Mouse (Mus musculus): ENCODE data around the gene Lbx1.
A peak's percentile ranks its signal among the peaks of the same experiment; 100 is the strongest.

Gene Lbx1

DNA sequence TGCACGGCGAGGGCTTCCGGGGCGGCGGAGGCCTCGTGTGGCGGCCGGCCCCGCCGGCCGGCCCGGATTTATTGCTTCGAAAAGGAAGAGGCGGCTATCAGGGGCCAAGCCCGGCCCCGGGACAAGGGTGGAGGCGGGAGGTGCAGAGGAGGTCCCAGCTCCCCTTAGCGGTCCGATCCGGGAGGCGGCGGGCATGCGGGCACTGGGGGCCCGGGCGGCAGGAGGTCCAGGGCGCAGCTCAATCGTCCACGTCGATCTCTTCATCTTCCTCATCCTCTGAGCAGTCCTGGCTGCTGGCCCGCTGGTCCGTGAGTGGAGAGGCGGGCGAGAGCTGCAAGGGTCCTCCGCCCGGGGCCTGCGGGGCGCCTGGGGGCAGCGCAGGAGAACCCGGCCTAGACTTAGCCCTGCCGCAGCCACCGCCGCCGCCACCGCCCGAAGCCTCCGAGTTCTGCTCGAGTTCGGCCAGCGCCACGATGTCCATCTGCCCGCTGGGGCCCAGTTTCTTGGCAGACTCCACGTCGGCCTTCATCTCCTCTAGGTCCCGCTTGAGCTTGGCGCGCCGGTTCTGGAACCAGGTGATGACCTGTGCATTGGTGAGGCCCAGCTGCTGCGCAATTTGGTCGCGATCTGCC lies 2.0 kb downstream of the Lbx1 start:
- DNase-seq (ENCODE audit: low spot score) = no peak

DNA sequence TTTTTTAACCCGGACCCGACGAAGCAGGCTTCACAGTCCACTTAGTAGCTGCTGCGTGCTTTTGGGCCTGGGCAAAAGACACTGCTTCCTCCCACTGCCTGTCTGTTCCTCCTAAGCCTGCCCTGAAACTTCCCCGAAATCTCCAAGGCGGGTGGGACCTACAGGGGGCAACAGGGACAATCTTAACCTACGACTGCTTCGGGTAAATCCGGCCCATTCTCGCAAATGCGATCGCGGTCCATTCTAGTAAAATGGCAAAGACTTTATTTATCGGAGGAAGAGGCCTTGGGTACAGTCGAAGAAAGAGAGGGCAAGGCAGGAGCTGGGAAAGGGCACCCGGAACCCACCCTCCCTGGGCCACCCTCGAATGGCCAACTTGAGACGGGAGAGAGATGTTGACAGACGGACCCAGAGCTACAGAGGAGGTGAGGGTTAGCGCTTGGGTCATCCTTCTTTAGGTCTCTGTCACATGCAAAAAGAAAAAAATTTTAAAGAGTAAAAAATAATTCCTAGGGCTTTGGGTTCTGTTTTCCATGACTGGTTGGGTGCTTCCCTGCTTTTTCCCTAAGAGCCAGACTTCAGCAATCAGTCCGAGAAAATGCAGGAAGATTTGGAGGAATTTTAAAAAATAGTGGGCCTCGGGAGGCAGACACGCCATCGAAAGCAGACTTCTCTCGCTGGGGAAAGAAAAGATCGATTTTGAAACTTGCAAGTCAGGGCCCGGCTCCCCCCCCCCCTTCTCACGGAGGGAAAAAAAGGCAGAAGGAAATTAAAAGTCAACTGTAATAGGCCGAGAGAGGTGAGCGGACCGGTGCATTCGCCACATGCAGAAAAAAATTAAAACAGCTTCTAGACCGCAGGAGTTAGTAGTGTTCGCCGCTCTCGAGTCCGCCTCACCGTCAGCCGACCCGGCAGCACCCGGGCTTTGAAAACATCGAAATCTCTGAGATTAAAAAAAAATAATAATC lies 2.9 kb downstream of the Lbx1 start:
- no peak for DNase-seq (ENCODE audit: low spot score)

DNA sequence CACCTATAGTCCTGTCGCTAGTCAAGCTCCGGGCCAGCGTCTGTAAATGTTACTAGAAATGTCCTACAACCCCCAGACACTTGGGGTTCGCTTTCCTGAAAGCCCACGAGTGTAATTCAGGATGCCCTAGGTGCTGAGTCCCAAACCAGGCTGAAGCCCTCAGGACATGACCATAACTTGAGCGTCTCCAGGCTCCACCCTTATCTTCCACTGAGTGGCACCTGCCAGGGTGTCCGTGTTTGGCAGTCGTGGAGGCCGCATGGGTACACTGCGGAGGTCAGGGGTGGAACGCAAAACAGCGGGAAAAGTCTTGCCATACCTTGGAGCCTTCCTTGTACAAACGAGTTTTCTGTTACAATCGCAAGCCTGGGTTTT lies 3.6 kb downstream of the Lbx1 start:
- no peak for DNase-seq (ENCODE audit: low spot score)

DNA sequence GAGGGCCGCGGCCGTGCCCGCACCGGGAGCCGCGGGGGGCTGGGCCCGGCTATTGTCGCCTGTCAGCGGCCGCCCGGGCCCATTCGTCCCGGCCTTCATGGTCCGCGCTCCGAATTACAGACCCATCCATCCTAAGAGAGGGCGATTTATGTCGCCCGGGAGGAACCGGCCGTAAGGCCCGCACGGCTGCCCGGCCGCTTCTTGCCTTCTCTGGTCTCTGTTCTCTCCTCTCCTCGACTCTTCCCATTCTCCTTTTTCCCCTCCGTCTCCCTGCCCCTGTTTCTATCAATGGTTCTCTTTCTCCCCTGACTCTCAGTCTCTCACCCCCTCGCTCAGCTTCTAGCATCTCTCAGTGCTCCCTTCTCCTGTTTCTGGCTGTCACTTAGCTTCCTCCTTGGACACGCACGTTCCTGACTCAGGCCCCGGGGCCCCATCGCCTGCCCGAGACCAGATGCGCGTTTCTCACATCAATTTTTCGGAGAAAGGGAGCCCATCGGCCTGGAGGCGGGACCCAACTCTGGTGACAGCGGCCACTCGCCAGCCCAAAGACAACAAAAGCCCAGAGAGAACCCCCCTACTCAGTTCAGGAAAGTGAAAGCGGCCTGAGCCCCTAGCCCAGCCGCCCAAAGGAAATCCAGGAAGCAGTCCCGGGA lies 4.1 kb downstream of the Lbx1 start:
- DNase-seq (ENCODE audit: low spot score) = no peak

DNA sequence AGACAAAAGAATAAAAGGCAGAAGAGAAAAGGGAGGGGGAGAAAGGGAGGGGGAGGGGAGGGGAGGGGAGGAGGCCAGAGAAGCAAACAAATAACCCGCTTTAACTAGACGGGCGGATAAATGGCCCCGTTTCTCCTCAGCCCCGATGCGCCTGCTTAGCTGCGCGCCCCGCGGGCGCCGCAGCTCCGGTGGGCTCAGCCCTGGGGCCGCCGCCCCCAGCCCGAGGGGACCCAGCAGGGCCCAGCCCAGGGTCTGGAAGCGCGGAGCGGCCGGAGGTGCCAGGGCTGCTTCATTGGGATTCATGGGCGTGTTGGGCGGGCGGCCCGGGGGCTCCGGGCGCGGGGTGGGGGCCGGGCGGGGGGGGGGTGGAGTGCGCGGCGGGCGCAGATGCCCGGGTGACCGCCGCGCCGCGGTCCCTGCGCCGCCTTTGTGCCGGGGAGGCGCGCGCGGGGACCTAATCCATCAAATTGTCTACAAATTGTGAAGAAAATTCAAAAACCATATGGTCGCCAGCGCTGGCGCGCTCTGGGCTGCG lies 4.7 kb downstream of the Lbx1 start:
- DNase-seq (ENCODE audit: low spot score) = no peak

DNA sequence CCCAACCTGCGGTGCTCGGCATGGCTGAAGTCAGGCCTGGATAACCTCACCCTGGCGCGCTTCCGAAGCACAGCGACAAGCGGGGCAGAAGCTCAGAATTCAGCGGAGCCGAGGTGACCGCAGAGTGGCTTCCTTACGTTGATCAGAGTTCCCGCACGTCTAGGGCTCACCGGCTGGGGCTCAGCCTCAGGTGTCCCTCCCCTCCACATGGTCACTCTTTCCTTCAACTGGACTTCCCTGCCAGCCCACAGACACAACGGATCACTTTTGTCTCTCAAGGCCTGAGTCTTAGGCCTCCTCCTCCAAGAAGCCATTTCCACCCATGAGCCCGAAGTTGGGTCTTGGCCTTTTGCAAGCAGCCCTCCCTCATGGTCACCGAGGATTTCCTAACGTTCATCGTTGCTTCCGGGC lies 5.4 kb downstream of the Lbx1 start:
- DNase-seq (ENCODE audit: low spot score) = no peak

DNA sequence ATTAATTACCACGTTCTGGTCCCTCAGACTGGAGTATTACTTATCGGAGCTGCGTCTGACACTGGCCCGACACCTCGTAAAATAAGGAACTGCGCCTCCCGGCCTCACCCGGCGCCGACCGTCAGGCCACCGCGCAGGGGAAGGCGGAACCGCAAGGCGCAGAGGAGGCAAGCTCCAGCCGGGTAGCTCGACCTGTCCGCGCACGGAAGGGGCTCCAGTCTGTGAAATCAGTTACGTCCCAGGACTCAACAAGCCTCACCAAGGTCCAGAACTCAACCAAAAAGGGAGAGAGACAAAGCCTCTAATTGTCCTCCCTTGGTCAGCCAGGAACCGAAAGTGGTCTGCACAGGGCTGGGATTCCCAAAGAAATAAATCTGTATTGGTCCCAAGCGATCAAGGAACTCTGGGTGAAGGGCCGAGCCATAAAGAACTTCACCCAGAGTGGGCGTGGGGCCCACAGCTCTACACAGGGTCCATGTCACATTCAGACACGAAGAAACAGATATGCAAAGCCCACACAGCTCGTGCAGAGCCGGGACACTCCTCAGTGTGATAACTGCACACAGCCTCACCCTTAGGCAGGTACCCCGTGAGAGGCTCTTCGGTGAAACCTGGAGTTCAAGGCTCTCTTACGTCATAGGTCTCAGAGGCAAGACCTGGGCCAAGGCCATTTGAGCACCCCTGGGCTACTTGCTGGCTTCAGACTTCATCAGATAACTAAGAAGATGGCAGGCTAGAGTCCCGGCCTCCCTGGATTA lies 6.1 kb downstream of the Lbx1 start:
- no peak for DNase-seq (ENCODE audit: low spot score)

DNA sequence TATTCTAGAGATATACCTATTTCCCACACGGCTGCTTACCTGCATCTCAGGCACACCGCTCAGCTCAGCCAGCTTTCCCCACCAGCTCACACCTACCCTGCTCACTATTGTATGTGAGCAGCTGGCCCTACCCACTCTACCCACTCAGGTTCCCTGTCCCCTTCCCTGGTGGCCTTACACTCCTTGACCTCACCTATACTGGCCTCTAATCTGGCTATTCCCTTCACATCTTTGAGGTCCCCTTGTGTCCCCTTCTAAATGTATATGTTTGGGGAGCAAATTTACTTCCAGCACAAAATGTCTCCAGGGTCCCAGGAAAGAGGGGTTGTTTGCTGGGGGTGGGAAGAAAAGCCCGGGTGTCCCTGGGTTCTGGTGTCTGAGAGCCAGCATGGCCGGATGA lies 6.8 kb downstream of the Lbx1 start:
- no peak for DNase-seq (ENCODE audit: low spot score)

DNA sequence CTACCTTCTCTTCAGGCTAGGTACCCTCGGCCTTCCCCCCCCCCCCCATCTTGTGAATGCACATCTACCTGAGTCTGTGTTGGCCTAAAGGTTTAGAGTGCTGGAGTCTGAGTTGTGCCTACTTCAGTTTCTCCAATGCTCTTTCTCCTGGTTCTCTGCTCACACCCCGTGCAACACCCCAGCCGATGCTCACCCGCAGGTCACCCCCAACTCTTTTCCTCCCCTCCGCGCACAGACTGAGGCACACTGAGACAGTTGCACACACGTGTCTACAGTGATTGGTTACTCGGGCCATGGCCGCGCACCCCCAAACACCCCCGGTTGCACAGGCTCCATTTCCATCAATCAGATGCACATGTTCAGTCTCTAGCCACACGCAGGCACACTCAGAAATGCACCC lies 7.5 kb downstream of the Lbx1 start:
- DNase-seq (ENCODE audit: low spot score) = no peak

DNA sequence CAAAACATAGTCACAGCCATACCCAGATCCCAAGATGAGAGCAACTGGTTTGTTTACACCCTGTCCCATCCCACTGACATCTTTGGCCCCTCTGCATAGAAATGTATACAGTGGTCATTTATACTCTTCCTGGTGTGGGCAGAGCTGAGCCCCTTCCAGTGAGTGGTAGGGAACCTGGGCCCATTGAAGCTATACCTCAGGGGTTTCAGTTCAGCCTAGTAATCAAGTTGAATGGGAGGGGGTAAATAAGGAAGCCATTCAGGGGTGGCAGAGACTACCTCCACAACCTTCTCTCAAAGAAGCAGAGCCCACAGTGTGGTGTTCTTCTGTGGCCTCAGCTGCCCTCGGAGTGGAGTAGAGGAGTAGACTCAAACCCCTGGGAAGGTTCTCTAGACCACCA lies 7.9 kb downstream of the Lbx1 start:
- DNase-seq (ENCODE audit: low spot score) = no peak

DNA sequence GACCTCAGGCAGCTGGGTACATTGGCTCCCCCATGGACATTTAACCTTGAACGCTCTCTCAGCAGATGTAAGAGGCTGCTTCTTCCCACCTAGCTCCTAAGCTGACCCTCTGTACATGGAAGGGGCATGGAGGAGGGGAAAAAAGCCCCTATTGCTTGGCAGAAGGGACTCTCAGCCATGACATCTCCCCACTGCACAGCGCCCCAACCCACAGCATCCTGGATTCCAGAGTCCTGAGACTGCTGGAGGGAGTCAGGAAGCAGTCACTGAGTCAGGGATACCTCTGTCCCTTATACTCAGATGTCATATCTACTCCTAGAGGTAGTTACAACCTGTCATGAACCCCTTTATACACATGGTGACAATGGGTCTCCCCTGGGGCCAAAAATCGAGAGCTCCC lies 8.6 kb downstream of the Lbx1 start:
- no peak for DNase-seq (ENCODE audit: low spot score)

DNA sequence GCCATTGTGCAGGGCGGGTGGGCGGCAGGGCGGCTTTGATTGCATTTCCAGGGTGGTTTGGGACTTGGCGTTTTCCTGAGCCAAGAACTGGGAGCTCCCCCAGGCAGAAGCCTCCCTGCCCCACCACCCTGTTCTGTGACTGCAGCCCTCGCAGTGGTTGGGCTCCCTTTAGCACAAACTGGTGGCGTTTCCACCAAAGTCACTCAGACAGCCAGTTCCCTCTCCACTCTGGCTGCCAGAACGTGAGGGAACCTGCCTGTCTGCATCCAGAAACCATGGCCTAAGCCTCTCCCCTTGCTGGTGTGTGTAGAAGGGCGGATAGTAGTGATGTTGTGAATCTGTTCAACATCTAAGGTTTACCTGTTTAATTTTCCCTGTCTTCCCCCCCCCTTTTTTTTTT lies 9.4 kb downstream of the Lbx1 start:
- no peak for DNase-seq (ENCODE audit: low spot score)

DNA sequence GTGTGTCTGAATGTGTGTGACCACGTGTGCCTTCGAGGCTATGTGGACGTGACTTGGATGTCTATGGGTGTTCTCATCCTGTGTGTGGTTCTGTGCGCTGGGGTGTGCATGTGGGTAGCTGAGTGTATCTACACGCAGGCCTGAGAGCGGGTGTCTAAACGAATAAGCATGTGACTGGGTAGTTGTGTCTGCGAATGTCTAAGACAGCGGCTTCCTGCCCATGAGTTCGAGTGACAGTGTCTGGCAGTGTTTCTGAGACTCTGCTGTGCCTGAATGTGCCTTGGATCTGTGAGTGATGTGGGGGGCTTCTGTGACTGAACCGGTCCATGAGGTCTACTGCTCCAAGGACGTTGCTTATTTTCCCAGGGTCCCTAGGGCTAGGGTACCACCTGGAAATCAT lies 10.5 kb downstream of the Lbx1 start:
- no peak for DNase-seq (ENCODE audit: low spot score)

DNA sequence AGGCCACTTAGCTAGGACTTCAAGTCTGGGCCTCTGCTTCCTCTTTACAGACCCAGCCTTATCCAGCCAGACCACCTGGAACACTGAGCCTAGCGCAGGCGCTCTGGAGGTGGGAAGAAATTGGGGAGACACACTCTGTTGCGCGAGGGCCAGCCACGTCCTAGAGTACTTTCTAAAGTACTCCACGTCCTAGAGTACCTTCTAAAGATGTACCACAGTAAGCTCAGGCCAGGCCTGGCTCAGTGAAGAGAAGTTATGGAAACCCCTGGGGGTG lies 11.4 kb downstream of the Lbx1 start:
- DNase-seq (ENCODE audit: low spot score) = no peak

DNA sequence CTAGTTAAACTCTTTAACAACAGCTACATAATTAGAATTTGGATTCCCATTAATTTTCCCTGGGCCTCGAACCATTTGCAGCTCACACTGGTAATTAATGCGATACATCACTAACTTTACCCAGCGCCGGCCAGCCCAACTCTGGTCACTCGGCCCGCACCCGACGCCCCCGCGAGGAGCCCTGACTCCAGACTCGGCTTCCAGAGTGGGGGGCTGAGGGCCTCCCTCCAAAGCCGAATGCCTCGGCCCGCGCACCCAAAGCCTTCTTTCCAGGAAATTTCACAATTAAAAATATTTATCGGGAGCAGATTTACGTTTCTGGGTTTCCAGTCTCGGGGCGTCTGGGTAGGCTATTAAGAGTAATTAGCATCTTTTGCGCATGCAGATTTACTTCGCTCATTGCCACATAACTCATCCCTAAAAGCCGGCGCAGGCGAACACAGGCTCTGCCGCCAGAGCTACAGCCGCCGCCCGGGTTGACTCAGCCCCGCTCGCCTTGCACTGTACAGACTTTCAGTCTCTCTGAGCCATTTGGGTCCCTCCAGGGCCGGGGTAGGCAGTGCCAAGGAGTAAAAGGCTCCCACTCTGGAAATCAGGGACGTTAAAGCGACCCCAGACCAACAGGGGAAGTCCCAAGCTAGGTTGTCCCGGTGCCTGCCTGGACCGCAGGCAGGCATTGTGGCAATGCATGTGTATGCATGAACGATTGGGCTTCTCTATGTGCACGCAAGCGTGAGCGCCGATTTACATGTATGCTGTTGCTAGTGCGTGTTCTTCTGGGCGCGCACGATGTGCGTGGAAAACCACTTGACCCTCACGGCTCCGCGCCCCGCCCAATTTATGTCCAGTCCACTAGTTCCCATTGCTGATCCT lies 12.0 kb downstream of the Lbx1 start:
- DNase-seq (ENCODE audit: low spot score) = no peak

DNA sequence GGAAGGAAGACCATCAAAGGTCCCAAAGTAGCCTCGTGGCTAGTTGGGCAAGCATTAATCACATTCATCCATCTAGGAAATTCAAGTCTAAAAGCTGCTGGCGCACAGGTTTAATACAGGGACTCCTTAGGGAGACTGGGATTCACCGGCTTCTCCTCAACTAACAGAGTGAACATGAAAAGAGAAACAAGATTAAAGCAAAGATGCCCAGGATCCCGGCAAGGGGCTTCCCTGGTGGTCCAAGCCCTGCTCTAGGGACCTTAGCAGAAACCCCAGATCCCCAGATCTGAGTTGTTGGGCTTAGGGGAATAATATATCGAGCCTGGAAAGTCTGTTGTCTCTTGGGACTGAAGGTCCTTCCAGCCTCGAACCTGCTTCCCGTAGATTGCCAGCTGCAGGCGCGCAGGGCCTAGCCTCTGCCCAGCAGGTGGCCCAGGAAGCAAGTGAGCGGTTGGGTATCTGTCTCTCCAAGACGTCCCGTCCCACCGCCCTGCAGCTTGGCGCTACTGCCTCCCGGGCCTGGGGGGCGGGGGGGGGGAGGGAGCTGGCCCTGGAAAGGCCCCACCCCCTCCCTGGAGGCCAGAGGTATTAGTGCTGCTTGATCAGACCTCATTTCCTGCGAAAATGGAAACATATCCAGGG lies 13.3 kb downstream of the Lbx1 start:
- DNase-seq (ENCODE audit: low spot score) = no peak

DNA sequence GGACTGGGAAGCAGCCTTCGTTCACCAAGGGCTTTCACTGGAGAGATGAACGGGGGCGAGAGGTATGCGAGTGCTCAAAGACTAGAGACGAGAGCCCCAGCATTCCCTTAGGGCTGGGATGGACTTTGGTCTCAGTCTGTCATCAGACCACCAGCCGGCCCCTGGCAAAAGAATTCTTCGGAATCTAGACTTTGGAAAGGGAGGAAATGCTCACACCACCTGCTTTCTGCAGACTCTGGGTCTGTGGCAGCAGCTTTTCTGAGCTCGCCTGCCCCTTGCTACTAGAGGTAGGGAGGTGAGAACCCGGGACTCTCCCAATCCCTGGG lies 14.2 kb downstream of the Lbx1 start:
- no peak for DNase-seq (ENCODE audit: low spot score)

DNA sequence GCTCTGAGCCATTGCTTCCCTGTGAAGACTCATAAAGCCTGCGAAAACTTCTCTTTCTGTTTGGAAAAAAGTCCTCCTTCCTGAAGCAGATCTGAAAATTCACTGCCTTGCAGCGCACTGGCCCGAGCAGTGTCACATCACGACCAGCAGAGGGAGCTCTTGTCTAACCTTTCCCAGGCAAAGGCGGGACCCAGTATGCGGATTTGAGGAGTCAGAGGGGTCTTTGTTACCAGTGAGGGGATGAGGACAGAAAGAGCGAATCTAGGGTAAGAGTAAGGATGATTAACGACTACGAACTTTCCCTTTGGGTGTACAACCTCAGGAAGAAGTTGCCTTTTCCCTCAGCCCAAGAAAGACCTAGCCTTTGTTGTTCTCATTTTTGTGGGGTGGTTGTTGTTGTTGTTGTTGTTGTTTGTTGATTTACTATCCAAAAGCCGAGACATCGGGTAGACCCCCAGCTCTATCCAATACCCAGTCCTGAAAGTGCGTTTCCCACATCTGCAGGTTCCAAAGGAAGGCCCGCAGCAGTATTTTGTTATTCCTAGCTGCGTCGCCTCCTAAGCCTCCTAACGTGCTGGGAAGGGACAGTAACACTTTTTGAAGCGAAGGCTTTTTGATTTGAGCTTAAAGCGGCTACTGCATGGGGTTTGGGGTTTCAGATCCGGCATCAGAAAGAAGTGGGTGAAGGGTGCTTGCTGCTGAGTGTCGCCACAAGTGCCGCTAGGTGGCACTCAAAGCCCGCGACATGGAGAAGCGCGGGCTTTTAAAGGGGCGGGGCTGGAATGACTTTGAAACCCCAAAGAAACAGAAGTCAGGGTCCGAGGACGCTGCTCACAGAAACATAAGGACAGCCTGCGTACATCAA lies 14.8 kb downstream of the Lbx1 start:
- peak; percentile 63 for DNase-seq (ENCODE audit: low spot score)

DNA sequence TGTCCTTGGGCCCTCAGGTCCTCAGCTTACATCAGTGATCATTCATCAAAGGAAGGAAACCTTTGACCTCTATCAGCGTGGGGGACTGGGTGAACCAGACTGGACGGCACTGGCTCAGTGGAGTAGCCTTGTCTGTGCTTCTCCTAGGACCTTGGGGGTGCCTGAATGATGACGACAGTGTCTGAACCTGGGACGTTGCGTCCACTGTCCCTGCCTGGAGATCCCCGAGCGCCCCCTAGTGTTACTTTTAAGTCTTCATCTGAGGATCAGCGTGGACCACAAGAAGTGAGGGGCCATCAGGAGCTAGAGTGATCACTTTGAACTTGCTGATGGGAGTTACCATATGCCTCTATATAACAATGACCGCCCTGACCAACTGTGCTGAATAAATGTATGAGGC lies 19.4 kb downstream of the Lbx1 start:
- no peak for DNase-seq (ENCODE audit: low spot score)

DNA sequence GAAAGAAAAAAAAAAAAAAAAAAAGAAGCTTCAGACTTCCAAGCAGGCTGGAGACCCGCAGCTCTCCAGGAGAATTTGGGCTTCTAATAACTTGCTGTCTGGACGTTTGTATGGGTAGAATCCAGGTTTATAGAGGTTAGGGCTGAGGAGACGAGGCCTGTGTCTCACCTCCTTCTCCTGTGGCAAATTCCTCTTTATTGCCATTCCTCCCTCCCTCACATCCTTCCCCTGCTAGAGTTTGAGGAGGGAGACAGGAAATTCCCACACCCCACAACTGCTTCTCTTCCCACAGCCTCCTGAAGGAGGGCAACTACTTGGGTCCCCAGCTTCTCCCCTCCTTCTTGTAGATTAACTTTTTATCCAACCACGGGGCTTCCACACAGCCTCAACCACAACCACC lies 20.2 kb downstream of the Lbx1 start:
- no peak for DNase-seq (ENCODE audit: low spot score)

Measured in urinary bladder, postnatal 25 days (tissue).